Mouse (Mus musculus): ENCODE measurements around the gene Ubac2. TPM values are rescaled to one million over a fixed set of nuclear protein-coding genes. Genes with fewer than 3 reads are reported as not detected.

Ubac2 gene
- polyA plus RNA-seq, 1 experiment: 102 TPM

DNA sequence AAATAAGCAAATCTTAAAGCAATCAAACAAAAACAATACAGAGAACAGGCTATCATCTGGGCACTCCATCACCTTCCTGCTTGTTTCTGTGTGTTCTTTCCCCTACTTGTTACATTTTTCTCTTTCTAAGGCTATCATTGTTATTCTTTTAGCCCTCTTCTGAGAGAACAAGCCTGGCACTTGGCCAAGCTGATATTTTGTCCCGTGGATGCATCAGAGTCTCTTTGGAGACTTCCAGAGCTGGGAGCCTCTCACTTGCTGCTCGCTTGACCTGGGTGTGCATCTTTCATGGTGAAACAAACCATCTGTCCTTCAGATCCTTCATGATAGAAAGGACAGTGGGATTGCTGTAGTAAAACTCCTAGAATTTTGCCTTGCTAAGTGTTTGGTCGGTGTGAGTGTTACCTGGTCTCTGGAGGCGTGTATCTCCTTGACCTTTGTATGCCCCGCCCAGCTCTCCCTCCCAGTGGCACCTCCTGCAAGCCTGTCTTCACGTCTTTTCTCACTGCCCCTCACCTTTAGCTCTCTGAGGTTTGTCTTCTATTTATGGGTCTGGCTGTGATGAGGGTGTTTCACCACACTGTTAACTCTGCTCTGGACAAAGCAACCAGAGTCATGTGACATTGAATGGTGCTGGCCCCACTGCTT is 5.9 kb downstream of the Ubac2 start:
- H3K4me1 ChIP-seq (replicated peaks; ENCODE audit: control insufficient read depth, insufficient read depth, low read length): peaks cover 25% of the 10 kb centered on the region
- no peak overlapping the region for H3K27ac ChIP-seq (ENCODE audit: control insufficient read depth, insufficient read depth, low read length)
- no peak for DNase-seq
- no peak for TF ChIP-seq CTCF (IDR thresholded peaks at IDR 0.05; ENCODE audit: borderline replicate concordance, control insufficient read depth, extremely low read depth, insufficient read depth, low read length, poor library complexity)
- TF ChIP-seq POLR2A (IDR thresholded peaks at IDR 0.05; ENCODE audit: control insufficient read depth, extremely low read depth, insufficient read depth, low read length, poor library complexity): no peak
- no peaks in the 10 kb centered on the region for H3K27me3 ChIP-seq (ENCODE audit: control insufficient read depth, insufficient read depth, low read length)
- no peaks in the 10 kb centered on the region for H3K36me3 ChIP-seq (ENCODE audit: control insufficient read depth, insufficient read depth, low read length)
- H3K4me3 ChIP-seq (ENCODE audit: control insufficient read depth, insufficient read depth, low read length): no peak overlapping the region
- WGBS: 87% methylated on average over 6 of the region's 6 CpGs

DNA sequence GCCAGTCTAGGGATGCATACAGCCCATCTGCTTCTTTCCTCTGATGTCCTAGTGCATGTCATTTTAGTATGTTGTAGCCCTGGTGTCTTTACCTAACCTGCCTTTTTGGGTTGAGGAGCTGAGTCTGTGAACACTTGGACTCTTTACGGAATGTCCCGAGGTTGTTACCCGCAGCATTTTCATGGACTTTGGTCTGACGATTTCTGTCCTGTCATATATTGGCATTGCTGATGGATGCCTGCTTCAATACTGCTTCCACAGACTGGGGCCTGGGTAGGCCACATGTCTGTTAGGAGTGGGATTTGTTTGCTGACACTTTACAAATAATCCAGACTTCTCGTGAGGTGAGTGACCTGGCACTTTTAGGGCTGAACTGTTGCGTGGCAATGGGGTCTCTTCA is 15.3 kb downstream of the Ubac2 start:
- Histone ChIP-seq H3K4me3 (ENCODE audit: control insufficient read depth, insufficient read depth, low read length) (no peak overlapping the region), H3K36me3 (ENCODE audit: control insufficient read depth, insufficient read depth, low read length) (peaks cover 4% of the 10 kb centered on the region; the same call in 1 of the 2 replicates), H3K27ac (ENCODE audit: control insufficient read depth, insufficient read depth, low read length) (no peak overlapping the region), H3K4me1 (replicated peaks; ENCODE audit: control insufficient read depth, insufficient read depth, low read length) (peaks cover 13% of the 10 kb centered on the region), H3K27me3 (ENCODE audit: control insufficient read depth, insufficient read depth, low read length) (no peaks in the 10 kb centered on the region)
- TF ChIP-seq CTCF (IDR thresholded peaks at IDR 0.05; ENCODE audit: borderline replicate concordance, control insufficient read depth, extremely low read depth, insufficient read depth, low read length, poor library complexity): no peak
- TF ChIP-seq POLR2A (IDR thresholded peaks at IDR 0.05; ENCODE audit: control insufficient read depth, extremely low read depth, insufficient read depth, low read length, poor library complexity): no peak
- 96% methylated on average over 6 of the region's 6 CpGs for WGBS
- no peak for DNase-seq

DNA sequence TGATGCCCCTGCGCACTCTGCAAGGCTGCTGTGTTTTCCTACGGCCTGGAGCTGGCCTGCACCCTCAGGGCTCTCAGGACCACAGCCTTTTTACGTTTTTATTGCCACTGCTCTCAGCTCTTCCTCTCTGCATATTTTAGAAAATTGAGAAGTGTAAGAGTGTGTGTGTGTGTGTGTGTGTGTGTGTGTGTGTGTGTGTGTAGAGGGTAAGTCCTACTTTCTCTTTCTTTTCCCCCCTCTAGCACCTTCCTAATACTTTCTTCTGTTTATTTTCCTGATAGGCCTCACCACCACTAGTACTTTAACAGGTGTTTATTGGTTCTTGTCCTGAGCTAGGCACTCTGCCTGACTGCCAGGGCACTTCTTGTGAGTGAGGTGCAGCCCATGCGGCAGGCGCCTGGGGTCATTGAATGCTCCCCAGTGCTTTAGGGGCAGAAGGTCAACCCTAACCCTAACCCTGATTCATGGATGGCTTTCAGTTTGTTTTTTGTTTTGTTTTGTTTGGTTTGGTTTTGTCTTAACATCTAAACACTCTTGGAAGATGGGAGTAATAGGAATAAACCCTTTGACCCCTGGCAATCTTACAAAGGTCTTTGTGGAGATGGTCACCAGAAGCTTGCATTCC is 16.2 kb downstream of the Ubac2 start:
- Histone ChIP-seq H3K36me3 (ENCODE audit: control insufficient read depth, insufficient read depth, low read length) (peaks cover 4% of the 10 kb centered on the region; the same call in 1 of the 2 replicates), H3K27me3 (ENCODE audit: control insufficient read depth, insufficient read depth, low read length) (no peaks in the 10 kb centered on the region), H3K4me3 (ENCODE audit: control insufficient read depth, insufficient read depth, low read length) (no peak overlapping the region), H3K4me1 (replicated peaks; ENCODE audit: control insufficient read depth, insufficient read depth, low read length) (peaks cover 19% of the 10 kb centered on the region), H3K27ac (ENCODE audit: control insufficient read depth, insufficient read depth, low read length) (no peak overlapping the region)
- no peak for DNase-seq
- 75% methylated on average over 5 of the region's 5 CpGs for WGBS
- TF ChIP-seq POLR2A (IDR thresholded peaks at IDR 0.05; ENCODE audit: control insufficient read depth, extremely low read depth, insufficient read depth, low read length, poor library complexity) (no peak), CTCF (IDR thresholded peaks at IDR 0.05; ENCODE audit: borderline replicate concordance, control insufficient read depth, extremely low read depth, insufficient read depth, low read length, poor library complexity) (no peak)

DNA sequence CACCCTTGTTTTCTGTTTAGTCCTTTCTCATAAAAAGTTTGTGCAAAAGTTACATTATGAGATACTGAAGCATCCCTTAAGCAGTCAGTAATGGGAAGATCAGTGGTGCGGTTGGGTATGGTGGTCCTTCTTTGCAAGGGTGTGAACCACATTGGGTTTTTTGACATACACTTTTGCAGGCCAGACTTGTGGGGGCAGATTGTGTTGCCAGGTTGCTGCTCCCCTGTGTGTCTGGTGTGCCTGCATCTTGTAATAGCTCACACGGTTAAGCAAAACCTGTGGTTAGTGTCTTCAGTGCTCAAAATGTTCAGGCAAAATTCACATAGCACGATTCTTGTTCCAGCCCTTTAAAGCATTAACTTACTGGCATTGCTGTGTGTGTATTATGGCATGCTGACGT is 16.9 kb downstream of the Ubac2 start:
- DNase-seq: no peak
- Histone ChIP-seq H3K4me1 (replicated peaks; ENCODE audit: control insufficient read depth, insufficient read depth, low read length) (peaks cover 21% of the 10 kb centered on the region), H3K27me3 (ENCODE audit: control insufficient read depth, insufficient read depth, low read length) (no peaks in the 10 kb centered on the region), H3K4me3 (ENCODE audit: control insufficient read depth, insufficient read depth, low read length) (no peak overlapping the region), H3K27ac (ENCODE audit: control insufficient read depth, insufficient read depth, low read length) (0 out of 2 replicates have a peak overlapping the region, but pooled peaks have one; percentile 19), H3K36me3 (ENCODE audit: control insufficient read depth, insufficient read depth, low read length) (peaks cover 4% of the 10 kb centered on the region; the same call in 1 of the 2 replicates)
- WGBS: 88% methylated on average over 4 of the region's 4 CpGs
- no peak for TF ChIP-seq POLR2A (IDR thresholded peaks at IDR 0.05; ENCODE audit: control insufficient read depth, extremely low read depth, insufficient read depth, low read length, poor library complexity)
- TF ChIP-seq CTCF (IDR thresholded peaks at IDR 0.05; ENCODE audit: borderline replicate concordance, control insufficient read depth, extremely low read depth, insufficient read depth, low read length, poor library complexity): no peak

DNA sequence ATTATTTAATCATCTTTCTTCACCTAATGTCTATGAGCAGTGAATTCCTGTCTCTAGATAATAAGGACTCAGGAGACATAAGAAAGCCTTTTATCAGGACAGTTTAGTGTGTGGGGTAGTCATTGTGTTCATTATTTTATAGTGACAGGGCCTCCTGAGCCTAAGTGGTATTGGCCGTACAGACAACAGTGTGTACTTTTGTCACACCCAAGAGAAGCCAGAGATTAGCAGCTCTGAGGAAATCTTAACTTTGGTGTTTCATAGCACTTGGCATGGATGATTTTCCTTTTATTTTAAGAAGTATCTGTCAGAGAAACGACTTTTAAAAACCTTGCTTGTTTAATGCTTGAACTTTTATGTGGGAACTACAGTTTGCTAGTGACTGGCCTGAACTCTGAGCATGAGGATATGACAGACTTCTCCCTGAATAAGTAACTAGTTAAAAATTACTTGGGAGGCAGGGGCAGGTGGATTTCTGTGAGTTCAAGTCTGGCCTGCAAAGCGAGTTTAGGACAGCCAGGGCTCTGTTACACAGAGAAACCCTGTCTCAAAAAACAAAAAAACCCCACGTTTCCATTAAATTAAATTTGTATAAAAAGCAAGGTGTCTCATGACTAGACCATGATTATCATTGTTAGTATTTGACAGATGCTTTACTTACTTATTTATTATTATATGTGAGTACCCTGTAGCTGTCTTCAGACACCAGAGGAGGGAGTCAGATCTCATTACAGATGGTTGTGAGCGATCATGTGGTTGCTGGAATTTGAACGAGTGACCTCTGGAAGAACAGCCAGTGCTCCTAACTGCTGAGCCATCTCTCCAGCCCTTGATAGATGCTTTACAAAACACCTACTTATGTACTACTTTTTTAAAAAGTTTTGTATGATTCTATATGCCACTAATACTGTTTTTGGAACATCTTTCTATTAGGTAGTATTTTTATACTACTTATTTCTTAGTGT is 18.0 kb downstream of the Ubac2 start:
- 86% methylated on average over 6 of the region's 6 CpGs for WGBS
- Histone ChIP-seq H3K4me1 (replicated peaks; ENCODE audit: control insufficient read depth, insufficient read depth, low read length) (peaks cover 21% of the 10 kb centered on the region), H3K36me3 (ENCODE audit: control insufficient read depth, insufficient read depth, low read length) (no peaks in the 10 kb centered on the region), H3K4me3 (ENCODE audit: control insufficient read depth, insufficient read depth, low read length) (no peak overlapping the region), H3K27me3 (ENCODE audit: control insufficient read depth, insufficient read depth, low read length) (no peaks in the 10 kb centered on the region), H3K27ac (ENCODE audit: control insufficient read depth, insufficient read depth, low read length) (no peak overlapping the region)
- no peak for TF ChIP-seq CTCF (IDR thresholded peaks at IDR 0.05; ENCODE audit: borderline replicate concordance, control insufficient read depth, extremely low read depth, insufficient read depth, low read length, poor library complexity)
- no peak for TF ChIP-seq POLR2A (IDR thresholded peaks at IDR 0.05; ENCODE audit: control insufficient read depth, extremely low read depth, insufficient read depth, low read length, poor library complexity)
- no peak for DNase-seq

DNA sequence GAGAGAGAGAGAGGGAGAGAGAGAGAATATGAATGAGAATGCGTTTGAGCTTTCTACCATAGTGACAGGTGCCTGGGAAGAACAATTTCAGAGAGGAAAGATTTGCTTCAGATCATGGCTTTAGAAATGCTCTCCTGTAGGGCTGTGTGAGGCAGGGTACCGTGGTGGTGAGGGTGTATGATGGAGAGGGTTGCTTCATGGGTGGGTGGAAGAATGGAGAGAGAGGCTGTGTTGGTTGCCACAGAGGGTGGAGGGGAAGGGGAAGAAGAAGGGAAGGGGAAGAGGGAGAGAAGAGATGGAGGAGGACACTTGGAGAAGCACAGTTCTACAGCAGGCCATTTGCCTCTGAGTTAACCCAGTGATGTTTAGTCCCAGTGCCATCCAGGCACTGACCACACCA is 19.4 kb downstream of the Ubac2 start:
- no peaks in the 10 kb centered on the region for H3K36me3 ChIP-seq (ENCODE audit: control insufficient read depth, insufficient read depth, low read length)
- H3K4me1 ChIP-seq (replicated peaks; ENCODE audit: control insufficient read depth, insufficient read depth, low read length): peaks cover 21% of the 10 kb centered on the region
- peak overlapping the region; percentile 7; the same call in 1 of the 2 replicates for H3K27ac ChIP-seq (ENCODE audit: control insufficient read depth, insufficient read depth, low read length)
- no peak overlapping the region for H3K4me3 ChIP-seq (ENCODE audit: control insufficient read depth, insufficient read depth, low read length)
- no peak for TF ChIP-seq POLR2A (IDR thresholded peaks at IDR 0.05; ENCODE audit: control insufficient read depth, extremely low read depth, insufficient read depth, low read length, poor library complexity)
- TF ChIP-seq CTCF (IDR thresholded peaks at IDR 0.05; ENCODE audit: borderline replicate concordance, control insufficient read depth, extremely low read depth, insufficient read depth, low read length, poor library complexity): no peak
- no peaks in the 10 kb centered on the region for H3K27me3 ChIP-seq (ENCODE audit: control insufficient read depth, insufficient read depth, low read length)
- DNase-seq: no peak
- 68% methylated on average over 2 of the region's 2 CpGs for WGBS

All from thymus, adult 2 months (tissue).